Mouse (Mus musculus) small intestine, adult 2 months (tissue): ENCODE measurements around the gene Glt1d1.

Experiments
- CTCF ChIP-seq: fragments of 200-500 bp; IDR thresholded peaks from 2 replicates; pipeline ENCODE4 v1.5.1; 2012; ENCODE audit warnings: low read depth, mild to moderate bottlenecking, control low read depth, inconsistent platforms, low read length, moderate library complexity, mixed read lengths; ENCODE audit not compliant: insufficient replicate concordance, insufficient read length; ENCODE audit errors: extremely low read depth
- POLR2A ChIP-seq: fragments of 200-500 bp; IDR thresholded peaks from 2 replicates; pipeline ENCODE4 v1.6.1; 2012; ENCODE audit warnings: low read depth, mild to moderate bottlenecking, control low read depth, inconsistent platforms, low read length, moderate library complexity

GRCm38 (mm10) chr5:127691085-127691484 lies 59.0 kb downstream of the Glt1d1 start:
- TF ChIP-seq CTCF (no peak), POLR2A (no peak)
